Mouse (Mus musculus): ENCODE measurements around the gene Zdhhc14.

DNA sequence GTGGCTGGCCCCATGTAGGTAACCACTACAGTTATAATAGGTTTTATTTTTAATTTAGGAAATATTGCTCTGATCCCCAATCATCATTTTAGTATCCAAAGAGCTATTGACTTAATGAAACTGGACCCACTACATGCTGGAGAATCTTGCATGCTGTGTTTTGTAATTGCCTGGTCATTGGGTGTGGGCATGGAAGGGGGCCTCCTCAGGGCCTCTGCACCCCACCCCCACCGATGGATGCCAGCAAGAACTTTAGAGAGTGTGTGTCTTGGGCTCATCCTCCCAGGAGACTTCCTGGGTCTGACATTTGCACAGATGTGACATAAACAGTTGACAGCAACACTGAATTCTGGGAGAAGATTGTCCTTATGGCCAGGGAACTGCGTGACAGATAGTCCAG, 49.8 kb downstream of the Zdhhc14 start:
- no peak for TF ChIP-seq CTCF (conservative IDR thresholded peaks at IDR 0.05; ENCODE audit: low read length)
- no peak for TF ChIP-seq POU5F1 (IDR thresholded peaks at IDR 0.05; ENCODE audit: borderline replicate concordance, low read length)

Measured in E14TG2a.4 (cell line).